Mouse (Mus musculus): ENCODE data around the gene Otulin. TPM values are rescaled to one million over a fixed set of nuclear protein-coding genes. Genes with fewer than 3 reads are reported as not detected.
A peak's percentile ranks its signal among the peaks of the same experiment; 100 is the strongest.

Gene Otulin
- polyA plus RNA-seq, 1 experiment from 2014 or later, result 30.7 TPM

DNA sequence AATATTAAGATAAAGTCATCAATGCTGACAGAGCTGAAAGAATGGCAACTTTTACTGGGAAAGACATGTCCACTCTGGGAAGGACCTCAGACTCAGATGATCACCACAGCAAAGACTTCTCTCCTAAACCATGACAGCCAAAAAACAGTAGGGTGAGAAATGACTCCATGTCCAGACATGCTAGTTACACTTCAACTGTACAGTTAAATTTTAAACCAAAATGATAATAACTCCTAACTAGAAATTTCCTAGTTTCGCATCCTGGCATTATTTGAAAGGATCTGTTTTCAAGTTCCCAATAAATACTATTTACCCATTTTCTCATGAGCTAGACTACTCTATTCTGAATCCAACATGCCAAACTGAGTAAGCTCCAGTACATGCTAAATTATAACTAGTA, 4.2 kb downstream of the Otulin start:
- no peak for ATAC-seq (ENCODE audit: insufficient number of reproducible peaks, insufficient read depth, low FRiP score, low TSS enrichment, low read depth)
- Histone ChIP-seq H3K4me2 (no peak overlapping the region), H3K27me3 (no peaks in the 10 kb centered on the region), H3K4me1 (peaks cover 25% of the 10 kb centered on the region), H3K9me3 (no peaks in the 10 kb centered on the region), H3K27ac (no peak overlapping the region), H3K4me3 (no peak overlapping the region), H3K9ac (no peak overlapping the region), H3K36me3 (peaks cover 32% of the 10 kb centered on the region)
- 96% methylated on average over 1 of the region's 1 CpGs for WGBS

DNA sequence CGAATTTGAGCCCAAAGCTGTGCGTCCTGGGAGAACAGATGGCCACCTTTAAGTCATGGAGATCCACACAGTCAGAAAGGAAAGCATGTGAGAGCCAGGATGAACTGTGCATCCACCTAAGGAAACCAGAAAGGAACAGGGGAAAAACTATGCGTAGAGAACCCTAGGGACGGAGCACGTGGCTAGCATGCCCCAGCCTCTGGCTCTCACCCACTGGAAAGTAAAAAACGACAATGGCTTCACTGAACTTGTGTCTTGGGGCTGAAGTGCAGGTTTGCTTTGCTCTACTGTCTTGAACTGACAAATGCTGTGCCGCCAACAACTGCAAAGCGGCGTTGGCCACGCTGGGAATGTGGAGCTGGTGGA, 4.6 kb downstream of the Otulin start:
- WGBS, result 91% methylated on average over 10 of the region's 10 CpGs
- H3K27me3 ChIP-seq, result no peaks in the 10 kb centered on the region
- H3K4me1 ChIP-seq, result peaks cover 20% of the 10 kb centered on the region
- H3K4me3 ChIP-seq, result no peak overlapping the region
- no peak overlapping the region for H3K4me2 ChIP-seq
- peaks cover 36% of the 10 kb centered on the region for H3K36me3 ChIP-seq
- no peak for ATAC-seq (ENCODE audit: insufficient number of reproducible peaks, insufficient read depth, low FRiP score, low TSS enrichment, low read depth)
- no peak overlapping the region for H3K27ac ChIP-seq
- H3K9ac ChIP-seq, result no peak overlapping the region
- H3K9me3 ChIP-seq, result no peaks in the 10 kb centered on the region

DNA sequence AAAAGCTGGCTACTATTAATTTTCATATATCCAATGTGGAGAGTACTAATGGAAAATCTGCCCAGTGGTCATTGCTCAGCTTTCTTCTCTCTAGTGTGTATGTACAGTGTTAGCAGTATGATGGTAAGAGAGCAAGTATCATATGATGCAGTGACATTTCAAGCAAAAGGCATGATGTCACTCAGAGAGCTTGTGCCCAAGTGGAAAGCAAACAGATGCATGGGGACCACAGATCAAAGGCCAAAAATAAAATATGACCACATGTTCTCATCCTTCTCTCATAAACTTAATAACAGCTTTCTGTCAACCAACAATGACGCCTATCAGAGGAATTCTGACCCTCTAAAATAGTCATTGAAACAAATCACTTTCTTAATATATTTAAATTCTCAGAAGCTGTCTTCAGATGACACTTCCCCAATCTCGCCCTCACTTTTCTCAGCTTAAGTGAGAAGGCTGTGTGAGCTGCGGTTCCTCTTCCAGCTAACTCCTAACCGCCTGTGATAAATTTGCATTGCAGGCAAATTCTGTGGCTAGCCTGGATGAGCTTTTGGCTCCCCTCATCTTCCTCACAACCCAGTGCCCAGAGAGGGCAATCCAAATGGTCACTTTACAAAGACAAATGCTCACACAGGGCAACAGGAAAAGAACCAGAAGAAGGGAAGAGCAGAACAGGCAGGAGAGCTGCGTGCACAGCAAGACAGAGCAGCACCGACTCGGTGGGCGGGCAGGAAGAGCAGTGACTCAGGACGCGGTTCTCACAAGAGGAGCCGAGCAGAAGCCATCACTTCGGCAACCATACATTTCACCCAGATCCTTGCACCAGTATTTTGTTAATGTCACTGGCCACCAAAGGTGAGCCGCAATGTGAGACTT, 5.2 kb downstream of the Otulin start:
- H3K9ac ChIP-seq, result no peak overlapping the region
- peaks cover 38% of the 10 kb centered on the region for H3K36me3 ChIP-seq
- H3K27me3 ChIP-seq, result no peaks in the 10 kb centered on the region
- 82% methylated on average over 13 of the region's 13 CpGs for WGBS
- H3K4me3 ChIP-seq, result no peak overlapping the region
- no peak overlapping the region for H3K27ac ChIP-seq
- no peak for ATAC-seq (ENCODE audit: insufficient number of reproducible peaks, insufficient read depth, low FRiP score, low TSS enrichment, low read depth)
- H3K9me3 ChIP-seq, result no peaks in the 10 kb centered on the region
- H3K4me1 ChIP-seq, result peaks cover 20% of the 10 kb centered on the region
- no peak overlapping the region for H3K4me2 ChIP-seq

DNA sequence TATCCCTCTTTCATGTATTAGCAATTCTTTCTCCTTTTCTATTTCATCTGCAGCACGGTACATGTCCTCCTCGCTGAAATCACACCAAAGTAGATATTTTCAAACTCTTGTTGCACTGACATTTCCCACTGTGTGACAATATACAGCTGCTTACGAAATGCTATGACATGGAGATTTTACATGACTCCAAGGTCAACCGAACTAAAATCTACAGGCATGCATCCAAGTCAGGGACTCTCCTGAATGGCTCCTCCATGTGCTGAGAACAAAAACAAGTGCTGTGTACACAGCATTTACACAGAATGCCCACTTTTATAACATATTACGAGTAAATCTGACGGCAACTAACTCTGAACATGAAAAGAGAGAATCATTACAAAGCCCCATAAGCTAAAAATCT, 7.2 kb downstream of the Otulin start:
- Histone ChIP-seq H3K36me3 (peaks cover 52% of the 10 kb centered on the region), H3K9me3 (no peaks in the 10 kb centered on the region), H3K27me3 (no peaks in the 10 kb centered on the region), H3K9ac (no peak overlapping the region), H3K27ac (no peak overlapping the region), H3K4me2 (no peak overlapping the region), H3K4me1 (peaks cover 3% of the 10 kb centered on the region; the same call in 1 of the 2 replicates), H3K4me3 (no peak overlapping the region)
- WGBS, result 92% methylated on average over 6 of the region's 6 CpGs
- no peak for ATAC-seq (ENCODE audit: insufficient number of reproducible peaks, insufficient read depth, low FRiP score, low TSS enrichment, low read depth)

DNA sequence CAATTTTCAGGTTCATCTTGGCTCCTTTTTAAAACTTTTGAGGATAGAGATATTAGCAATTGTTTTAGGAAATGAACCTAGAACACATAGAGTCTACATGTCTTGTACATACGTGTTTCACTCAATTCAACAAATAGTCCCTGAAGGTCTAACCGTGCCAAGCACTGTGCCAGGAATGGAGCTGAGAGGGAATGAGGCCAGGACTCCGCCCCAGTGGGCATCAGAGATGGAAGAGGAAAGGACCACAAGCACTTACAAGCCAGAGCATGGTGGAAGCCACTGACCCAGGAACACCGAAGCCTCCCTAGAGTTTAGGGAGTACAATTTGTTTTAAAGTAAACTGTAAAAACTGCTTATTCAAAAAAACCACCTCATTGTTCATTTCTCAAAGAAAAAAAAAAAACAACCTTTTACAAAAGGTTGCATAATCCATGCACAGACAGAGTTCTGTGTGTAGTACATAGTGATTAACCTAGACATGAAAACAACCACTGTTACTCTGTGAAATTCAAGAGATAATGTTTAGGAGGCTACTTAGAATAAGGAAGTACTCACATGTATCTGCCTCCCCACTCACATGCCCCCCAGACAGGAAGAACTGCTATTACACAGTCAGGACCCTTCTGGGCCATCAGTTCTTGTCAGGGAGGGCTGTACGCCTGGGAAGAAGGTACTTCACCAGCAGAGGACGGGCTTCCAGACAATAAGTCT, 9.9 kb downstream of the Otulin start:
- no peak overlapping the region for H3K27ac ChIP-seq
- 88% methylated on average over 6 of the region's 6 CpGs for WGBS
- H3K27me3 ChIP-seq, result no peaks in the 10 kb centered on the region
- H3K9ac ChIP-seq, result no peak overlapping the region
- no peaks in the 10 kb centered on the region for H3K4me1 ChIP-seq
- no peaks in the 10 kb centered on the region for H3K9me3 ChIP-seq
- peaks cover 58% of the 10 kb centered on the region for H3K36me3 ChIP-seq
- no peak for ATAC-seq (ENCODE audit: insufficient number of reproducible peaks, insufficient read depth, low FRiP score, low TSS enrichment, low read depth)
- H3K4me3 ChIP-seq, result no peak overlapping the region
- H3K4me2 ChIP-seq, result no peak overlapping the region

DNA sequence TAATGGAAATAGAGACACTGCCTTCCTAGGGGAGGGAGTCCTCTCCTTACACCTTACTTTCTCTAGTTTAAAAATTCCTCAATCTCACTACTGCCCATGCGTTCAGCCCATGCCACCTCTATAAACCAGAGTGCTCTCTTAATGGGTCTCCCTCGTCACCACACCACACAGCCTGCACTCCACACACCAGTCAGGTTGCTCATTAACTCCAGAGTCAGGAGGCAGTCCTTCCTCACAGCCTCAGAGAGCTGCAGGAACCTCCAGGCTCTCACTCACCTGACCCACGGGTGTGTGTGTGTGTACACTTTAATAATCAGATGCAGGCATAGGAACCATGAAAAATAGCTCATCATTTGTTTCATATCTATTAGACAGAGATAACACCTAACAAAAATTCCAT, 10.8 kb downstream of the Otulin start:
- H3K9me3 ChIP-seq, result no peaks in the 10 kb centered on the region
- H3K27ac ChIP-seq, result no peak overlapping the region
- H3K27me3 ChIP-seq, result no peaks in the 10 kb centered on the region
- no peaks in the 10 kb centered on the region for H3K4me1 ChIP-seq
- H3K36me3 ChIP-seq, result peaks cover 58% of the 10 kb centered on the region
- H3K4me3 ChIP-seq, result no peak overlapping the region
- WGBS, result 85% methylated on average over 3 of the region's 3 CpGs
- ATAC-seq (ENCODE audit: insufficient number of reproducible peaks, insufficient read depth, low FRiP score, low TSS enrichment, low read depth), result no peak
- H3K9ac ChIP-seq, result no peak overlapping the region
- H3K4me2 ChIP-seq, result no peak overlapping the region

DNA sequence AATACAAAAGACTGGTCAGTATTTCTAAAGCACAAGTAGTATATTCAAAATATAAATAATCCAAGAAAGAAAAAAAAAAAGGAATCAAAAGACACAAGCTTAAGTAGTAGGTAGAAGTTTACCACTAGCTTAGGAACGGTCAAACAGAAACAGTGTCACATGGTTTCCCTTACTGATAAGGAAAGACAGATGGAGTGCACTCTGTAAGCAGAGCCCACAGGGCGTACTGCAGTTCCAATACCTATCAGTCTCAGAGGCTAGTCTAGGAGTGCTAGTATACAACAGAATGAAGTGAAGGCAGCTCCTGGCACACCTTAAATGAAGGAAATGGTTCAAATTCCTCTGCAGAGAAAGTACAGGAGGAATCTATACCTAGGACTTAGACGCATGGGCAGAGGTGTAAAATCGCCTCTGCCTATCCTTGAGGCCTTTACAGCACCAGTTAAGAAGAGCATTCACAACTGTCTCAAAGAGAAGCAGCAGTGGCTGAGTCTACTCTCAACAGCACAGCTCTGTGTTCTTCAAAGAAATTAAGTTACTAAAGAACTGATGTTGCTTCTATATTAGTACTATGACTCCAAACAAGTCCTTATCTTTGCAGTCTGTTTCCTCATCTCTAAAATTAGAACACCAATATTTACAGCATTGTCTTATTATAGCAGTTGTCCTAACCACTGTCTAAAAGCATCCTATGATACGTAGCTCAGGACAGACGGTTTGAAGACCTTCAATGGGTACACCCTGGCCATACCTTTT, 11.5 kb downstream of the Otulin start:
- H3K4me1 ChIP-seq, result no peaks in the 10 kb centered on the region
- no peak overlapping the region for H3K4me2 ChIP-seq
- no peak overlapping the region for H3K9ac ChIP-seq
- 76% methylated on average over 6 of the region's 6 CpGs for WGBS
- no peak overlapping the region for H3K4me3 ChIP-seq
- no peaks in the 10 kb centered on the region for H3K9me3 ChIP-seq
- no peaks in the 10 kb centered on the region for H3K27me3 ChIP-seq
- H3K27ac ChIP-seq, result no peak overlapping the region
- H3K36me3 ChIP-seq, result peaks cover 62% of the 10 kb centered on the region
- ATAC-seq (ENCODE audit: insufficient number of reproducible peaks, insufficient read depth, low FRiP score, low TSS enrichment, low read depth), result no peak

DNA sequence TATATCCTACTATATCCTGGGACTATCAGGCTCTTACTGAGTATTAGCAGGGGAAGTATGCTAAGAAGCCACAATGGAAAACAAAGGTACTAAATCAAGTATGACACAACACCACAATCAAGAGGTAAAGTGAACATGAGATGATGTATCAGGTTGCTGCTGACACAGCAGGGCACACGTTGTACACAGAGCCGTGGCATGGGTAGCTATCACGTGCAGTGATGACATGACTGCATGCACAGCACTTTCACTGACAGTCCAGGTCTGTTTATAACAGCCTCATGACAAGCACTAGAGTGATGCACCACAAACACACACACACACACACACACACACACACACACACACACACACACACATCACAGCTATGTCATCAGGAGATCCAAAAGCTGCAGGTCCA, 13.3 kb downstream of the Otulin start:
- H3K27ac ChIP-seq, result no peak overlapping the region
- 90% methylated on average over 3 of the region's 3 CpGs for WGBS
- no peak overlapping the region for H3K4me2 ChIP-seq
- no peaks in the 10 kb centered on the region for H3K4me1 ChIP-seq
- ATAC-seq (ENCODE audit: insufficient number of reproducible peaks, insufficient read depth, low FRiP score, low TSS enrichment, low read depth), result no peak
- H3K36me3 ChIP-seq, result peaks cover 51% of the 10 kb centered on the region
- no peak overlapping the region for H3K9ac ChIP-seq
- H3K4me3 ChIP-seq, result no peak overlapping the region
- no peaks in the 10 kb centered on the region for H3K9me3 ChIP-seq
- no peaks in the 10 kb centered on the region for H3K27me3 ChIP-seq

DNA sequence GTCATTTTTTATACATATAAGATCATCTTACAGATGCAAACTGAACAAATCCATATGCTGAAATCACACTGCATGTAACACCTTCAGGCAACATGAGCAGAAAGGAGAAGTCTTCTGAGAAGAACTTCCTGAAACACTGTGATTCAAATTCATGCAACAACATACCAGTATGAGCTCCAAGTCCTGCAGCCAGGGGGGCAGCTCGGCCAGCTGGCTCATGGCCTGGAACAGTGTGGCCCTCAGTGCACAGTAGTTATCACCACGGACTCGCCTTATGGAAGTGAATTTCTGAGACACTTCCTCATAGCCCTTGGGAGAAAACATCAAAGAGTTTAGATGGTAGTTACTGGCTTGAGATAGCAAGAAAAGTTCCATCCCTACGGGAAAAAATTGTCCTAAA, 14.3 kb downstream of the Otulin start:
- Histone ChIP-seq H3K9ac (no peak overlapping the region), H3K9me3 (no peaks in the 10 kb centered on the region), H3K4me1 (no peaks in the 10 kb centered on the region), H3K4me2 (no peak overlapping the region), H3K4me3 (no peak overlapping the region), H3K27me3 (no peaks in the 10 kb centered on the region), H3K27ac (no peak overlapping the region), H3K36me3 (peaks cover 50% of the 10 kb centered on the region)
- no peak for ATAC-seq (ENCODE audit: insufficient number of reproducible peaks, insufficient read depth, low FRiP score, low TSS enrichment, low read depth)
- WGBS, result 76% methylated on average over 4 of the region's 4 CpGs

DNA sequence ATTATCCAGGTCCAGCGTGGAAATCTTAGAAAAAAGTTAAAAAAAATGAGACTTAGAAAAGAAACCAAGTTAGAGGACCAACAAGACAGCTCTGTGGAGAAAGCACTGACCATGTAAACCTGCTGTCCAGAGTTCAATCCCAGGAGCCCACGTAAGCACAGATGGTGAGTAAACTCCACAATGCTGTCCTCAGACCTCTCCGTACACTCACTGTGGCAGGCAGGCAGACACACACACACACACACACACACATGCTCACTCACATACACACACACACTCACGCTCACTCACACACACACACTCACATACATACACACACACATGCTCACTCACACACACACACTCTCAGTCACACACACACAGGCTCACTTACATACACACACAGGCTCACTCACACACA, 17.2 kb downstream of the Otulin start:
- Histone ChIP-seq H3K36me3 (peaks cover 50% of the 10 kb centered on the region), H3K27me3 (no peaks in the 10 kb centered on the region), H3K27ac (no peak overlapping the region), H3K4me2 (no peak overlapping the region), H3K9ac (no peak overlapping the region), H3K9me3 (no peaks in the 10 kb centered on the region), H3K4me1 (no peaks in the 10 kb centered on the region), H3K4me3 (no peak overlapping the region)
- WGBS, result 98% methylated on average over 4 of the region's 4 CpGs
- ATAC-seq (ENCODE audit: insufficient number of reproducible peaks, insufficient read depth, low FRiP score, low TSS enrichment, low read depth), result no peak

DNA sequence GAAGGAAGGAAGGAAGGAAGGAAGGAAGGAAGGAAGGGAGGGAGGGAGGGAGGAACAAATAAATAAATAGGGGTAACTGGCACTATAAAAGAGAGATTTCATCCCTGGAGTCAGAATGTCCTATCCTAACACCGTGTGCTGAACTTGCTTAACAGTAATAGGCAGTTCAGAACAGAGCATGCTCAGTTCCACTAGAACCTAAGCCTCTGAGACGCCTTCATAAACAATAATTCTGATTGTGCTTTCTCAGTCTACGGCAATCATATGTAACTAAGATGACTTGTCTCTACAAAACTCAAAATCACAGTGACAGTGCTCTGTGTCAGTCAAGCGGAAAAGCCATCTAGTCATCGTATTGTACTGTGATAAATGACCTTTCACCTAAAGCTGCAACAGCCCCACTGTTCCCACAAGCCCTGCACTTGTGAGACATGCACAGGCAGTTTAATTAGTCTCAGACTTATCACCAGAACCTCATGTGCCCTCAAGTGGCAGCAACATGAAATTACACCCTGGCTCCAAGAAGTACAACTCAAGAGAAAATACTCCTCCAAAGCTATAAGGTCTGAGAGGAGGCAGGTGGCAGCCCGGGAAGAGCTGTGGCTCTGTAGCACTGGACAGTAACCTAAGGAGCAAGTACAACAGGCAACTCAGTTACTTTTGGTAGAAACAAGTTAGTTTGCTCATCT, 17.8 kb downstream of the Otulin start:
- Histone ChIP-seq H3K27me3 (no peaks in the 10 kb centered on the region), H3K4me1 (no peaks in the 10 kb centered on the region), H3K9me3 (no peaks in the 10 kb centered on the region), H3K36me3 (peaks cover 53% of the 10 kb centered on the region), H3K4me2 (no peak overlapping the region), H3K4me3 (no peak overlapping the region), H3K9ac (no peak overlapping the region), H3K27ac (no peak overlapping the region)
- 0 out of 2 replicates have a peak, but pooled peaks have one; percentile 32 for ATAC-seq (ENCODE audit: insufficient number of reproducible peaks, insufficient read depth, low FRiP score, low TSS enrichment, low read depth)
- WGBS, result 52% methylated on average over 6 of the region's 6 CpGs
